Mouse (Mus musculus): ENCODE measurements around the gene Acta1. TPM values are rescaled to one million over a fixed set of nuclear protein-coding genes. Genes with fewer than 3 reads are reported as not detected.

Gene Acta1
- polyA plus RNA-seq, 1 experiment from 2014 or later = 8.0 TPM

- H3K4me3 ChIP-seq = peak overlapping the region; percentile 98
- peak overlapping the region; percentile 85 for H3K9ac ChIP-seq
- no peaks in the 10 kb centered on the region for H3K36me3 ChIP-seq
- peak overlapping the region; percentile 89 for H3K4me2 ChIP-seq
- peak overlapping the region; percentile 91 for H3K27ac ChIP-seq (replicated peaks)
- peak; percentile 20; the same call in 1 of the 2 replicates for ATAC-seq (ENCODE audit: low FRiP score, low read depth)
- no peaks in the 10 kb centered on the region for H3K9me3 ChIP-seq
- peaks cover 13% of the 10 kb centered on the region; the same call in 1 of the 2 replicates for H3K27me3 ChIP-seq
- under 1% methylated on average over 17 of the region's 17 CpGs for WGBS
- peaks cover 19% of the 10 kb centered on the region for H3K4me1 ChIP-seq (replicated peaks)
These were observed 36.0 kb downstream of the Acta1 start for GRCm38 (mm10) chr8:123858574-123858940.

- Histone ChIP-seq H3K9me3 (no peaks in the 10 kb centered on the region), H3K36me3 (no peaks in the 10 kb centered on the region), H3K27me3 (peaks cover 9% of the 10 kb centered on the region; the same call in 1 of the 2 replicates), H3K4me2 (peak overlapping the region; percentile 89; the same call in 1 of the 2 replicates), H3K4me3 (0 out of 2 replicates have a peak overlapping the region, but pooled peaks have one; percentile 98), H3K27ac (replicated peaks) (no peak overlapping the region), H3K9ac (no peak overlapping the region), H3K4me1 (replicated peaks) (peaks cover 19% of the 10 kb centered on the region)
- no peak for ATAC-seq (ENCODE audit: low FRiP score, low read depth)
- WGBS = 72% methylated on average over 3 of the region's 3 CpGs
These were observed 37.2 kb downstream of the Acta1 start for GRCm38 (mm10) chr8:123857361-123857760.

- no peaks in the 10 kb centered on the region for H3K27me3 ChIP-seq
- H3K27ac ChIP-seq (replicated peaks) = no peak overlapping the region
- H3K9me3 ChIP-seq = no peaks in the 10 kb centered on the region
- ATAC-seq (ENCODE audit: low FRiP score, low read depth) = no peak
- H3K4me2 ChIP-seq = no peak overlapping the region
- no peak overlapping the region for H3K9ac ChIP-seq
- peaks cover 16% of the 10 kb centered on the region for H3K4me1 ChIP-seq (replicated peaks)
- no peak overlapping the region for H3K4me3 ChIP-seq
- 92% methylated on average over 9 of the region's 9 CpGs for WGBS
- H3K36me3 ChIP-seq = no peaks in the 10 kb centered on the region
These were observed 39.6 kb downstream of the Acta1 start for GRCm38 (mm10) chr8:123854733-123855475.

- Histone ChIP-seq H3K4me3 (no peak overlapping the region), H3K27ac (replicated peaks) (no peak overlapping the region), H3K4me2 (no peak overlapping the region), H3K9me3 (no peaks in the 10 kb centered on the region), H3K36me3 (no peaks in the 10 kb centered on the region), H3K27me3 (no peaks in the 10 kb centered on the region), H3K4me1 (replicated peaks) (peaks cover 15% of the 10 kb centered on the region), H3K9ac (no peak overlapping the region)
- no peak for ATAC-seq (ENCODE audit: low FRiP score, low read depth)
- WGBS = 97% methylated on average over 1 of the region's 1 CpGs
These were observed 40.3 kb downstream of the Acta1 start for GRCm38 (mm10) chr8:123854252-123854651.

GRCm38 (mm10) chr8:123851590-123851989, 43.0 kb downstream of the Acta1 start:
- Histone ChIP-seq H3K4me1 (replicated peaks) (no peaks in the 10 kb centered on the region), H3K27me3 (no peaks in the 10 kb centered on the region), H3K4me3 (no peak overlapping the region), H3K9me3 (no peaks in the 10 kb centered on the region), H3K36me3 (no peaks in the 10 kb centered on the region), H3K9ac (no peak overlapping the region), H3K4me2 (no peak overlapping the region), H3K27ac (replicated peaks) (no peak overlapping the region)
- 73% methylated on average over 5 of the region's 5 CpGs for WGBS
- no peak for ATAC-seq (ENCODE audit: low FRiP score, low read depth)

- no peak overlapping the region for H3K9ac ChIP-seq
These were observed 45.2 kb downstream of the Acta1 start for GRCm38 (mm10) chr8:123849352-123849751.

GRCm38 (mm10) chr8:123847546-123847945, 47.0 kb downstream of the Acta1 start:
- no peak for ATAC-seq (ENCODE audit: low FRiP score, low read depth)
- H3K27me3 ChIP-seq = no peaks in the 10 kb centered on the region
- H3K4me2 ChIP-seq = no peak overlapping the region
- H3K9me3 ChIP-seq = no peaks in the 10 kb centered on the region
- H3K4me3 ChIP-seq = no peak overlapping the region
- WGBS = 71% methylated on average over 3 of the region's 3 CpGs
- no peak overlapping the region for H3K27ac ChIP-seq (replicated peaks)
- H3K4me1 ChIP-seq (replicated peaks) = no peaks in the 10 kb centered on the region
- no peaks in the 10 kb centered on the region for H3K36me3 ChIP-seq
- no peak overlapping the region for H3K9ac ChIP-seq

More at GRCm38 (mm10) chr8:123849352-123849751, 45.2 kb downstream of the Acta1 start:
- no peaks in the 10 kb centered on the region for H3K27me3 ChIP-seq
- no peak for ATAC-seq (ENCODE audit: low FRiP score, low read depth)
- H3K9me3 ChIP-seq = no peaks in the 10 kb centered on the region
- no peak overlapping the region for H3K4me2 ChIP-seq
- no peaks in the 10 kb centered on the region for H3K4me1 ChIP-seq (replicated peaks)
- no peaks in the 10 kb centered on the region for H3K36me3 ChIP-seq
- H3K27ac ChIP-seq (replicated peaks) = no peak overlapping the region
- 85% methylated on average over 4 of the region's 4 CpGs for WGBS
- no peak overlapping the region for H3K4me3 ChIP-seq

- WGBS = 94% methylated on average over 12 of the region's 12 CpGs
- Histone ChIP-seq H3K4me1 (replicated peaks) (no peaks in the 10 kb centered on the region), H3K4me2 (no peak overlapping the region), H3K27ac (replicated peaks) (no peak overlapping the region), H3K9me3 (no peaks in the 10 kb centered on the region), H3K27me3 (no peaks in the 10 kb centered on the region), H3K9ac (no peak overlapping the region), H3K4me3 (no peak overlapping the region), H3K36me3 (no peaks in the 10 kb centered on the region)
- no peak for ATAC-seq (ENCODE audit: low FRiP score, low read depth)
These were observed 48.0 kb downstream of the Acta1 start for GRCm38 (mm10) chr8:123846509-123846908.

GRCm38 (mm10) chr8:123845991-123846390, 48.6 kb downstream of the Acta1 start:
- no peak overlapping the region for H3K4me3 ChIP-seq
- no peak overlapping the region for H3K4me2 ChIP-seq
- H3K4me1 ChIP-seq (replicated peaks) = no peaks in the 10 kb centered on the region
- H3K9me3 ChIP-seq = no peaks in the 10 kb centered on the region
- H3K27ac ChIP-seq (replicated peaks) = no peak overlapping the region
- no peak overlapping the region for H3K9ac ChIP-seq
- H3K27me3 ChIP-seq = no peaks in the 10 kb centered on the region
- no peak for ATAC-seq (ENCODE audit: low FRiP score, low read depth)
- no peaks in the 10 kb centered on the region for H3K36me3 ChIP-seq
- 93% methylated on average over 10 of the region's 10 CpGs for WGBS

GRCm38 (mm10) chr8:123845114-123845513, 49.4 kb downstream of the Acta1 start:
- Histone ChIP-seq H3K9me3 (no peaks in the 10 kb centered on the region), H3K36me3 (no peaks in the 10 kb centered on the region), H3K9ac (no peak overlapping the region), H3K4me1 (replicated peaks) (no peaks in the 10 kb centered on the region), H3K4me2 (no peak overlapping the region), H3K27ac (replicated peaks) (no peak overlapping the region), H3K27me3 (no peaks in the 10 kb centered on the region), H3K4me3 (no peak overlapping the region)
- ATAC-seq (ENCODE audit: low FRiP score, low read depth) = no peak
- WGBS = 92% methylated on average over 13 of the region's 13 CpGs

- no peaks in the 10 kb centered on the region for H3K36me3 ChIP-seq
- H3K27ac ChIP-seq (replicated peaks) = no peak overlapping the region
- no peaks in the 10 kb centered on the region for H3K27me3 ChIP-seq
- no peaks in the 10 kb centered on the region for H3K9me3 ChIP-seq
- no peak overlapping the region for H3K9ac ChIP-seq
- no peaks in the 10 kb centered on the region for H3K4me1 ChIP-seq (replicated peaks)
- no peak overlapping the region for H3K4me2 ChIP-seq
- ATAC-seq (ENCODE audit: low FRiP score, low read depth) = no peak
- 77% methylated on average over 7 of the region's 7 CpGs for WGBS
- no peak overlapping the region for H3K4me3 ChIP-seq
These were observed 50.2 kb downstream of the Acta1 start for GRCm38 (mm10) chr8:123844341-123844740.

- ATAC-seq (ENCODE audit: low FRiP score, low read depth) = no peak
- 88% methylated on average over 12 of the region's 12 CpGs for WGBS
- Histone ChIP-seq H3K9me3 (no peaks in the 10 kb centered on the region), H3K4me3 (no peak overlapping the region), H3K9ac (no peak overlapping the region), H3K36me3 (peaks cover 5% of the 10 kb centered on the region; the same call in 1 of the 2 replicates), H3K27ac (replicated peaks) (no peak overlapping the region), H3K4me1 (replicated peaks) (no peaks in the 10 kb centered on the region), H3K27me3 (no peaks in the 10 kb centered on the region), H3K4me2 (no peak overlapping the region)
These were observed 52.5 kb downstream of the Acta1 start for GRCm38 (mm10) chr8:123842086-123842485.

Data from hindbrain, embryonic 15.5 days (tissue).